Mouse (Mus musculus) urinary bladder, adult 2 months (tissue): ENCODE measurements around the gene Gm15294. TPM values are rescaled to one million over a fixed set of nuclear protein-coding genes. Genes with fewer than 3 reads are reported as not detected.

Source experiments
- DNase-seq: peaks from one replicate; pipeline ENCODE4 v3.0.0; 2022; ENCODE audit warnings: low spot score
- polyA plus RNA-seq: library from polyadenylated mRNA; depleted of rRNA; stranded (reverse); fragments of >200 nt; gene quantifications from 2 replicates; pipeline ENCODE4 v1.2.3, GENCODE M21; 2012; rRNA removed

Gm15294 gene
- not detected in 2 replicates for polyA plus RNA-seq

- DNase-seq = no peak
Observed at GRCm38 (mm10) chrX:141875135-141875534, at the start of gene Gm15294. TSS of gene Gm15294 (minus strand) at chrX:141875235.

- DNase-seq = no peak
Observed at GRCm38 (mm10) chrX:141884336-141885048, 9.5 kb upstream of the Gm15294 start.

GRCm38 (mm10) chrX:141874024-141874423, 1.0 kb downstream of the Gm15294 start:
- DNase-seq = no peak

- no peak for DNase-seq
Observed at GRCm38 (mm10) chrX:141873597-141873996, 1.4 kb downstream of the Gm15294 start.

GRCm38 (mm10) chrX:141855684-141856396, 19.2 kb downstream of the Gm15294 start:
- DNase-seq = no peak

Other genes starting within 250 kb of the Gm15294 start
- 0.03 TPM in 1 of 2 replicates, not detected in the other for gene Irs4, start 150.0 kb downstream of the Gm15294 start, polyA plus RNA-seq